Mouse (Mus musculus): ENCODE results near the gene Msh3. TPM values are rescaled to one million over a fixed set of nuclear protein-coding genes. Genes with fewer than 3 reads are reported as not detected.

Msh3 gene
- polyA plus RNA-seq, 1 experiment from 2014 or later: 8.1 TPM

- Histone ChIP-seq H3K9ac (no peak overlapping the region), H3K4me3 (replicated peaks) (no peak overlapping the region), H3K27me3 (no peaks in the 10 kb centered on the region), H3K27ac (replicated peaks) (no peak overlapping the region), H3K4me1 (replicated peaks) (no peaks in the 10 kb centered on the region), H3K9me3 (replicated peaks) (no peaks in the 10 kb centered on the region), H3K4me2 (no peak overlapping the region), H3K36me3 (replicated peaks) (0 out of 2 replicates have a peak, but pooled peaks cover 5% of the 10 kb centered on the region)
- ATAC-seq (ENCODE audit: insufficient read depth): no peak
Measured at GRCm38 (mm10) chr13:92252331-92252730, 102.5 kb downstream of the Msh3 start.

- Histone ChIP-seq H3K9ac (no peak overlapping the region), H3K4me1 (replicated peaks) (no peaks in the 10 kb centered on the region), H3K4me3 (replicated peaks) (no peak overlapping the region), H3K27ac (replicated peaks) (no peak overlapping the region), H3K27me3 (no peaks in the 10 kb centered on the region), H3K4me2 (no peak overlapping the region), H3K36me3 (replicated peaks) (no peaks in the 10 kb centered on the region), H3K9me3 (replicated peaks) (no peaks in the 10 kb centered on the region)
- WGBS (ENCODE audit: insufficient replicate concordance): 72% methylated on average over 2 of the region's 2 CpGs
- ATAC-seq (ENCODE audit: insufficient read depth): no peak
Measured at GRCm38 (mm10) chr13:92247576-92247975, 107.2 kb downstream of the Msh3 start.

DNA sequence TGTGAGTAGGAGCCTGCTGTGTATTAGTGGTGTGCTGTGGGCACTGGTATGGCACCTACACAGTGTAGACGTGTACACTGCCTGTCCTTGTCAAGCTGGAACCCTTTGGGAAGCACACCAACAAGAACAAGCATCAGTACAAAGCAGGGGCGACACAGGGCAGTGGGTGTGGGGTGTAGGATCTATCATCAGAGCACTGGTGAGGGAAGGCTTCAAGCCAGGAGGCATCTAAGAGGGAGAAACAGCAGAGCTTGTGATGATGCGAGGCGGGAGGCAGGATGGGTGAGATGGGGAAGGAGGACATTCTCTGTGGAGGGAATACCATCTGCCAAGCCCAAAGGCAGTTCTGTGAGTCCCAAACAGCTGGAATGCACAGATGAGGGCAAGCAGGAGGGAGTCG lies 107.8 kb downstream of the Msh3 start:
- no peak overlapping the region for H3K4me3 ChIP-seq (replicated peaks)
- H3K36me3 ChIP-seq (replicated peaks): no peaks in the 10 kb centered on the region
- no peak overlapping the region for H3K9ac ChIP-seq
- ATAC-seq (ENCODE audit: insufficient read depth): no peak
- H3K4me2 ChIP-seq: no peak overlapping the region
- no peaks in the 10 kb centered on the region for H3K9me3 ChIP-seq (replicated peaks)
- H3K4me1 ChIP-seq (replicated peaks): no peaks in the 10 kb centered on the region
- no peaks in the 10 kb centered on the region for H3K27me3 ChIP-seq
- WGBS (ENCODE audit: insufficient replicate concordance): 79% methylated on average over 5 of the region's 5 CpGs
- H3K27ac ChIP-seq (replicated peaks): no peak overlapping the region

- no peak for ATAC-seq (ENCODE audit: insufficient read depth)
- WGBS (ENCODE audit: insufficient replicate concordance): 85% methylated on average over 2 of the region's 2 CpGs
Measured at GRCm38 (mm10) chr13:92244731-92245130, 110.1 kb downstream of the Msh3 start.

GRCm38 (mm10) chr13:92241426-92241825 lies 113.4 kb downstream of the Msh3 start:
- Histone ChIP-seq H3K27ac (replicated peaks) (no peak overlapping the region), H3K4me2 (no peak overlapping the region), H3K36me3 (replicated peaks) (0 out of 2 replicates have a peak, but pooled peaks cover 15% of the 10 kb centered on the region), H3K27me3 (no peaks in the 10 kb centered on the region), H3K9me3 (replicated peaks) (no peaks in the 10 kb centered on the region), H3K9ac (no peak overlapping the region), H3K4me3 (replicated peaks) (no peak overlapping the region), H3K4me1 (replicated peaks) (no peaks in the 10 kb centered on the region)
- ATAC-seq (ENCODE audit: insufficient read depth): no peak
- 34% methylated on average over 4 of the region's 4 CpGs for WGBS (ENCODE audit: insufficient replicate concordance)

More at GRCm38 (mm10) chr13:92244731-92245130, 110.1 kb downstream of the Msh3 start:
- H3K27ac ChIP-seq (replicated peaks): no peak overlapping the region
- H3K4me3 ChIP-seq (replicated peaks): no peak overlapping the region
- H3K9me3 ChIP-seq (replicated peaks): no peaks in the 10 kb centered on the region
- H3K4me1 ChIP-seq (replicated peaks): no peaks in the 10 kb centered on the region
- no peaks in the 10 kb centered on the region for H3K27me3 ChIP-seq
- no peak overlapping the region for H3K9ac ChIP-seq
- H3K4me2 ChIP-seq: no peak overlapping the region
- 0 out of 2 replicates have a peak, but pooled peaks cover 2% of the 10 kb centered on the region for H3K36me3 ChIP-seq (replicated peaks)

- H3K27me3 ChIP-seq: no peaks in the 10 kb centered on the region
- no peak overlapping the region for H3K4me2 ChIP-seq
- H3K9ac ChIP-seq: no peak overlapping the region
- no peak overlapping the region for H3K27ac ChIP-seq (replicated peaks)
- 0 out of 2 replicates have a peak, but pooled peaks cover 15% of the 10 kb centered on the region for H3K36me3 ChIP-seq (replicated peaks)
- H3K4me1 ChIP-seq (replicated peaks): no peaks in the 10 kb centered on the region
- H3K4me3 ChIP-seq (replicated peaks): no peak overlapping the region
- H3K9me3 ChIP-seq (replicated peaks): no peaks in the 10 kb centered on the region
- WGBS (ENCODE audit: insufficient replicate concordance): 77% methylated on average over 3 of the region's 3 CpGs
- ATAC-seq (ENCODE audit: insufficient read depth): no peak
Measured at GRCm38 (mm10) chr13:92237887-92238286, 116.9 kb downstream of the Msh3 start.

GRCm38 (mm10) chr13:92237016-92237415 lies 117.8 kb downstream of the Msh3 start:
- 67% methylated on average over 4 of the region's 4 CpGs for WGBS (ENCODE audit: insufficient replicate concordance)
- Histone ChIP-seq H3K9me3 (replicated peaks) (no peaks in the 10 kb centered on the region), H3K36me3 (replicated peaks) (0 out of 2 replicates have a peak, but pooled peaks cover 15% of the 10 kb centered on the region), H3K4me2 (no peak overlapping the region), H3K4me1 (replicated peaks) (no peaks in the 10 kb centered on the region), H3K9ac (no peak overlapping the region), H3K4me3 (replicated peaks) (no peak overlapping the region), H3K27me3 (no peaks in the 10 kb centered on the region), H3K27ac (replicated peaks) (no peak overlapping the region)
- no peak for ATAC-seq (ENCODE audit: insufficient read depth)

GRCm38 (mm10) chr13:92232076-92232938 lies 122.5 kb downstream of the Msh3 start:
- WGBS (ENCODE audit: insufficient replicate concordance): 83% methylated on average over 9 of the region's 9 CpGs
- Histone ChIP-seq H3K36me3 (replicated peaks) (0 out of 2 replicates have a peak, but pooled peaks cover 7% of the 10 kb centered on the region), H3K9ac (no peak overlapping the region), H3K27me3 (no peaks in the 10 kb centered on the region), H3K9me3 (replicated peaks) (no peaks in the 10 kb centered on the region), H3K27ac (replicated peaks) (no peak overlapping the region), H3K4me2 (no peak overlapping the region), H3K4me1 (replicated peaks) (no peaks in the 10 kb centered on the region), H3K4me3 (replicated peaks) (no peak overlapping the region)
- ATAC-seq (ENCODE audit: insufficient read depth): no peak

- Histone ChIP-seq H3K4me1 (replicated peaks) (no peaks in the 10 kb centered on the region), H3K9ac (no peak overlapping the region), H3K27ac (replicated peaks) (no peak overlapping the region), H3K9me3 (replicated peaks) (no peaks in the 10 kb centered on the region), H3K27me3 (no peaks in the 10 kb centered on the region), H3K4me2 (no peak overlapping the region), H3K36me3 (replicated peaks) (no peaks in the 10 kb centered on the region), H3K4me3 (replicated peaks) (no peak overlapping the region)
- 61% methylated on average over 1 of the region's 1 CpGs for WGBS (ENCODE audit: insufficient replicate concordance)
- no peak for ATAC-seq (ENCODE audit: insufficient read depth)
Measured at GRCm38 (mm10) chr13:92228037-92228436, 126.8 kb downstream of the Msh3 start.

- no peaks in the 10 kb centered on the region for H3K4me1 ChIP-seq (replicated peaks)
- no peak for ATAC-seq (ENCODE audit: insufficient read depth)
- WGBS (ENCODE audit: insufficient replicate concordance): 87% methylated on average over 3 of the region's 3 CpGs
- H3K4me3 ChIP-seq (replicated peaks): no peak overlapping the region
- H3K27me3 ChIP-seq: no peaks in the 10 kb centered on the region
- no peak overlapping the region for H3K9ac ChIP-seq
- no peak overlapping the region for H3K27ac ChIP-seq (replicated peaks)
- no peak overlapping the region for H3K4me2 ChIP-seq
- H3K9me3 ChIP-seq (replicated peaks): no peaks in the 10 kb centered on the region
- H3K36me3 ChIP-seq (replicated peaks): peaks cover 19% of the 10 kb centered on the region; the same call in 1 of the 2 replicates
Measured at GRCm38 (mm10) chr13:92223567-92223966, 131.2 kb downstream of the Msh3 start.

DNA sequence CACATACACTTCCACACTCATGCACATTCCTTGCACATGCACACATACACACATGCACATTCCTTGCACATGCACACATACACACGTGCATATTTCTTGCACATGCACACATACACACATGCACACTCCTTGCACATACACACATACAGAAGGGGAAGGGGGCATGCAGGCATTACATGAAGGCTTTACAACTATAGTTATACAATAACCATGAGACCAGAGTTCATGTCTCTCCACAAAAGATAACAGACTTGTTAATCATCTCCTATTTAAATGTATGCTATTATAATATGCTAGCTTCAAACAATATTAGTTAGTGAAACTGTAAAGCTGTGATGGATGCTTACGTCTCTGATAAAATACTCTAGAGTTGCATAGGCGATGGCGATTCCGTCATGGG lies 132.0 kb downstream of the Msh3 start:
- Histone ChIP-seq H3K9ac (no peak overlapping the region), H3K27ac (replicated peaks) (no peak overlapping the region), H3K4me3 (replicated peaks) (no peak overlapping the region), H3K4me2 (no peak overlapping the region), H3K36me3 (replicated peaks) (peaks cover 19% of the 10 kb centered on the region; the same call in 1 of the 2 replicates), H3K9me3 (replicated peaks) (no peaks in the 10 kb centered on the region), H3K4me1 (replicated peaks) (no peaks in the 10 kb centered on the region), H3K27me3 (no peaks in the 10 kb centered on the region)
- no peak for ATAC-seq (ENCODE audit: insufficient read depth)
- WGBS (ENCODE audit: insufficient replicate concordance): 81% methylated on average over 5 of the region's 5 CpGs
